Mouse (Mus musculus) liver, embryonic 14.5 days (tissue): Measurements from ENCODE around the gene Nedd4. TPM values are rescaled to one million over a fixed set of nuclear protein-coding genes. Genes with fewer than 3 reads are reported as not detected.

ENCODE experiments used
- ATAC-seq: fragments of 200-750 bp; cut with Nextera tagmentation; 2 replicates; pipeline ENCODE4 v1.8.0; 2017; ENCODE audit warnings: moderate number of reproducible peaks, mild to moderate bottlenecking, moderate library complexity; ENCODE audit not compliant: insufficient read depth
- DNase-seq, 3 experiments: peaks; one replicate each; pipeline ENCODE4 v3.0.0-alpha.2; 2012 to 2013; ENCODE audit warnings: low read depth in 3 of 3, low spot score in 3 of 3
- H3K27ac ChIP-seq: fragments of 300-500 bp; sonication (generic); 2 replicates; pipeline ENCODE4 v1.5.1; 2014; ENCODE audit warnings: moderate library complexity, mild to moderate bottlenecking, control low read depth, inconsistent platforms
- H3K27me3 ChIP-seq: fragments of 300-500 bp; sonication (generic); 2 replicates; pipeline ENCODE4 v1.6.1; 2014; ENCODE audit warnings: mild to moderate bottlenecking, low read length, moderate library complexity; ENCODE audit not compliant: control insufficient read depth, insufficient read depth
- H3K36me3 ChIP-seq: fragments of 300-500 bp; sonication (generic); replicated peaks from 2 replicates; pipeline ENCODE4 v1.6.1; 2014; ENCODE audit warnings: low read depth; ENCODE audit not compliant: control insufficient read depth, insufficient read depth
- H3K4me1 ChIP-seq, 2 experiments: fragments of 200-500 bp in 1 of 2; fragments of 300-500 bp in 1 of 2; sonication (generic) in 1 of 2; replicated peaks; 2 replicates each; pipeline ENCODE4 v1.6.1; 2012 to 2014; ENCODE audit warnings: antibody characterized with exemption in 1 of 2, inconsistent platforms in 1 of 2, low read length in 1 of 2; ENCODE audit not compliant: control insufficient read depth in 2 of 2, insufficient read depth in 2 of 2
- H3K4me2 ChIP-seq: fragments of 300-500 bp; sonication (generic); 2 replicates; pipeline ENCODE4 v1.6.1; 2014; ENCODE audit warnings: low read depth, mild to moderate bottlenecking, control low read depth, moderate library complexity
- H3K4me3 ChIP-seq, 2 experiments: fragments of 200-500 bp in 1 of 2; fragments of 300-500 bp in 1 of 2; sonication (generic) in 1 of 2; 2 replicates each; pipeline ENCODE4 v1.5.1; 2012 to 2014; ENCODE audit warnings: low read depth in 2 of 2, low read length in 2 of 2, mild to moderate bottlenecking in 2 of 2, control low read depth in 1 of 2, inconsistent platforms in 1 of 2, moderate library complexity in 1 of 2; ENCODE audit not compliant: insufficient read depth in 1 of 2
- H3K9ac ChIP-seq: fragments of 300-500 bp; sonication (generic); replicated peaks from 2 replicates; pipeline ENCODE4 v1.6.1; 2014; ENCODE audit warnings: mild to moderate bottlenecking, control low read depth, moderate library complexity
- H3K9me3 ChIP-seq: fragments of 300-500 bp; sonication (generic); 2 replicates; pipeline ENCODE4 v1.6.1; 2016; ENCODE audit warnings: low read length, mixed read lengths; ENCODE audit not compliant: control insufficient read depth
- CTCF ChIP-seq: IDR thresholded peaks from 2 replicates; pipeline ENCODE4 v1.5.1; 2016; ENCODE audit warnings: antibody characterized with exemption, low read depth, control low read depth
- EP300 ChIP-seq: IDR thresholded peaks from 2 replicates; pipeline ENCODE4 v1.6.1; 2016; ENCODE audit warnings: antibody characterized with exemption, low read depth
- WGBS: fragments of 180-500 bp; shearing (Covaris S2); extraction: QIAGEN DNeasy Blood & Tissue Kit; methylation state at CpG from one replicate; pipeline ENCODE4 v1.1.7; 2014; ENCODE audit not compliant: insufficient replicate concordance; 5-methylcytosine and 5-hydroxymethylcytosine counted together
- polyA plus RNA-seq, 2 experiments: library from polyadenylated mRNA; depleted of rRNA in 1 of 2; stranded (reverse) in 1 of 2; unstranded in 1 of 2; fragments of >200 nt; fragmentation: Nextera tagmentation in 1 of 2; extraction: Ambion mirVana in 1 of 2; gene quantifications; 2 replicates each; pipeline versions ENCODE4 v1.2.1 to v1.2.3; 2012 to 2014

Gene Nedd4
- polyA plus RNA-seq, 2 experiments = 86.9 to 87.8 TPM

DNA sequence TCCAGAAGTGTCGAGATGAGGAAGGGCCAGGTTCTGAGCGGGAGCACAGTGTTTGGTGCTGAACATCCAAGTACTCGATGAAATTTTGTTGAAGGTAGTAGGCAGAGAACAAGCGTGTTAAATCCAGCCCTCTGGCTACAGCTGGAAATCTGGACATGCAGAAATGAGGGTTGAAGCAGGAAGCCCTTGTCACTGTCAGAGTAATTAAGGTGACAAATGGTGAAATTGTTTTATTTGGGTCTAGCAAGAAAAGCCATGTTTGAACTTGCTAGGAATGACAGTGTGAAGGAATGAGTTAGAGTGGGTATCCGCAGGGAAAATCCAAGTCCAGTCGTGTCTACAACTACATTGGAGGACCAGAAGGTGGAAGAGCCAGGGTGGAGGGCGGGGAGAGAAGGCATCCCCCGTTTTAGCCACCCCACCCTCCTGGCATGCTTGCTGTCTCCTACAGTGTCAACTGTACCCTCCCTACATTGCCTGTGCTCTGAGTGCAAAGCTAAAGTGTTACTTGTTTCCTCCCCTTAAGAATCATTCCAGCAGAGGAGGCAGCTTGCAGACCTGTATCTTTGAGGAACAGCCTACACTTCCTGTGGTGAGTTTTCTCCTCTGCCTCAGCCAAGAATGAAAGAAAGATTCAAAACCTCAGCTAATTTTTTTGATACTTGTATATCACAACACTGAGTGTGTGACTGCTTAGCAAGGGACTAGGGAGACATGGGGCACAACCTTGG is 62.5 kb downstream of the Nedd4 start:
- TF ChIP-seq CTCF (no peak), EP300 (no peak)
- no peak for DNase-seq
- ATAC-seq = no peak
- WGBS = 76% methylated on average over 8 of the region's 8 CpGs
- Histone ChIP-seq H3K27me3 (no peaks in the 10 kb centered on the region), H3K9ac (no peak overlapping the region), H3K9me3 (no peaks in the 10 kb centered on the region), H3K4me2 (no peak overlapping the region), H3K4me3 (no peak overlapping the region), H3K27ac (no peak overlapping the region), H3K4me1 (no peaks in the 10 kb centered on the region), H3K36me3 (peaks cover 85% of the 10 kb centered on the region)

DNA sequence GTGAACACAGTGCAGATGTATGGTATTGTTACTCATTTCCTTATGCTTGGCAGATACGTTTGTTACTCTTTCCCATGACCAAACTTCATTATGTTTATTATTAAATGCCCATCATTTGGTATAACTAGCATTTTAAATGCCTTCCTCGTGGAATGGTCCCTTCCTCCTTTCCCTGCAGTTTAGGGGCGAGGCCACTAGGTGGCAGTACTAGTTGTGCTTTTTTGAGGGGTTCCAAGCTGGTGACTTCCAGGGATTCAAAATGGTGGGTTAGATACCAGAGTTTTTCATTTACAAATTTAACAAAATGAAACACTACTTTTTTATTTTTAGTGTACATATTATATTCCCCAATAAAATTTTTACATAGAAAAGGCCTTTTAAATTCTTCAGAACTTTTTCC is 71.8 kb downstream of the Nedd4 start:
- peaks cover 81% of the 10 kb centered on the region for H3K36me3 ChIP-seq
- H3K9ac ChIP-seq = no peak overlapping the region
- H3K27ac ChIP-seq = no peak overlapping the region
- DNase-seq = peak; percentile 24 to 37 (median 36)
- no peak overlapping the region for H3K4me2 ChIP-seq
- no peaks in the 10 kb centered on the region for H3K4me1 ChIP-seq
- WGBS = 23% methylated on average over 3 of the region's 3 CpGs
- no peak overlapping the region for H3K4me3 ChIP-seq
- no peak for ATAC-seq
- TF ChIP-seq EP300 (no peak), CTCF (peak; percentile 81)
- no peaks in the 10 kb centered on the region for H3K27me3 ChIP-seq
- H3K9me3 ChIP-seq = no peaks in the 10 kb centered on the region

DNA sequence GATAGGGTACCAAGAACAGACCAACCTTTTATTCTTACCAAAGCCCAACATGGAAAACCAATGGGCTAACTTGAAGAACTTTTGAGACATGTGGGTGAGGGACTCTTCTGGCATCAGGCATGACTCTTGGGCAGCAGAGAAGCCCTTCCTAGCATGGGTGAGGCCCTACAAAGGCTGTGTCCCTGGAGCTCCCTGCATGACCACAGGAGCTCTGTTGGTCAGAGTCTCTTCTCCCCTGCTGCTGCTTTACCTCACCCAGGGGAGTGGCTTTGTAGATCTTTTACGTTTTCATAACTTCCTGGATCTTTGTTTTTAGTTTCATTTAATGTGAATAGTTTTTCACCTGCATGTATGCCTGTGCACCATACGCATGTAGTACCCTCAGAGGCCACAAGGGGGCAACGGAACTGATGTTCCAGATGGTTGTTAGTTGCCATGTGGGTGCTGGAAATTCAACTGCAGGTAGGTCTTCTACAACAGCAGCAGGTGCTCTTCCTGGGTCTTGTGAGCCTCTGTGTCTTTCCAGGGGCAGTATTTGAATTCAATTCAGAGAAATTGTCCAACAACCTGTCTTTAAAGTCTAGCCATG is 73.8 kb downstream of the Nedd4 start:
- 34% methylated on average over 3 of the region's 3 CpGs for WGBS
- Histone ChIP-seq H3K27ac (no peak overlapping the region), H3K9me3 (no peaks in the 10 kb centered on the region), H3K36me3 (peaks cover 88% of the 10 kb centered on the region), H3K27me3 (no peaks in the 10 kb centered on the region), H3K4me3 (no peak overlapping the region), H3K4me2 (no peak overlapping the region), H3K9ac (no peak overlapping the region), H3K4me1 (no peaks in the 10 kb centered on the region)
- ATAC-seq (no peak), DNase-seq (peak; percentile 29 to 48 (median 42))
- TF ChIP-seq CTCF (peak; percentile 92), EP300 (no peak)

DNA sequence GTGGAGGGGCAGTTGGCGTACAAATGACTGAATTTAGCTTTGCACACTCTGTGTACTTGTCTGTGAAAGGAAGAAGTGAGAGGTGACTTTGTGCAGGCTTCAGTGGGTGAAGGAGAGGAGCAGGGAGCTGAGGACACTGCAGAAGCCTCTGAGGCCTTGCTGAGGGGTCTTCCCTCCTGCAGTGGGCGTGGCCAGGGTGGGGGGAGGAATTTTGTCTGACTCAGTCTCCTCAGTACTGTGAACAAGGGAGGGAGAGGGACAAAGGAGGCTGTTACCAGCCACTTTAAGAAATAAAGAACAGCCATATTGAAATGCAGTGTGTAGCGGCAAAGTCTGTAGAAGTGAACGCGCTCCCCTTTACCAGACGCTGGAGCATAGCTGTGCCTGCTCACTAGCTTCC is 79.1 kb downstream of the Nedd4 start:
- Histone ChIP-seq H3K4me2 (no peak overlapping the region), H3K36me3 (peaks cover 98% of the 10 kb centered on the region), H3K9ac (no peak overlapping the region), H3K4me3 (no peak overlapping the region), H3K27me3 (no peaks in the 10 kb centered on the region), H3K9me3 (no peaks in the 10 kb centered on the region), H3K4me1 (no peaks in the 10 kb centered on the region), H3K27ac (no peak overlapping the region)
- ATAC-seq (no peak), DNase-seq (no peak)
- 92% methylated on average over 6 of the region's 6 CpGs for WGBS
- TF ChIP-seq CTCF (no peak), EP300 (no peak)

DNA sequence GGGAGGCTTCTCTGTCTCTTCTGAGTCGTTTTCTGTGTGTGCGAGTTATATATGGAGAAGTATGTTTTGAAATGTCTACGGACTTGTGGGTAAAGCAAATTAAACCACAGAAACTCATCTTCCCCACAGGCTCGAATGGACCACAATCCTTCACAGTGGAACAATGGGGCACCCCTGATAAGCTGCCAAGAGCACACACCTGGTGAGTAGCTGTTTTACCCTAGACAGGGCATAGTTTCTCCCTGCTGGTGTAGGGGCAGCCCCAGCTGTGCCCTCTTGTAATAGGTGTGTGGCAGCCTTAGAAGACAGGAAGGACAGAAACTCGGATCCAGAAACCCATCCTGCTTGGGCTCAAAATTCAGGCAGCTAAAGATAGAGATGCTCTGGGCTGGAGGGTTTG is 84.1 kb downstream of the Nedd4 start:
- WGBS = 66% methylated on average over 5 of the region's 5 CpGs
- DNase-seq (no peak), ATAC-seq (no peak)
- no peak for TF ChIP-seq EP300
- TF ChIP-seq CTCF = no peak
- H3K4me1 ChIP-seq = no peaks in the 10 kb centered on the region
- no peaks in the 10 kb centered on the region for H3K9me3 ChIP-seq
- H3K4me2 ChIP-seq = no peak overlapping the region
- no peak overlapping the region for H3K4me3 ChIP-seq
- peaks cover 74% of the 10 kb centered on the region for H3K36me3 ChIP-seq
- H3K9ac ChIP-seq = no peak overlapping the region
- no peaks in the 10 kb centered on the region for H3K27me3 ChIP-seq
- no peak overlapping the region for H3K27ac ChIP-seq
